Mouse (Mus musculus) stomach, embryonic 15.5 days (tissue): ENCODE data around the gene Agap3. TPM values are rescaled to one million over a fixed set of nuclear protein-coding genes. Genes with fewer than 3 reads are reported as not detected.

Experiments used
- ATAC-seq: fragments of 200-750 bp; cut with Nextera tagmentation; 2 replicates; pipeline ENCODE4 v1.8.0; 2017; ENCODE audit warnings: low read depth, moderate number of reproducible peaks, moderate TSS enrichment; ENCODE audit not compliant: insufficient read depth, low FRiP score
- H3K27ac ChIP-seq: fragments of 300-500 bp; sonication (generic); 2 replicates; pipeline ENCODE4 v1.5.1; 2015; ENCODE audit warnings: mild to moderate bottlenecking, inconsistent platforms
- H3K27me3 ChIP-seq: fragments of 300-500 bp; sonication (generic); replicated peaks from 2 replicates; pipeline ENCODE4 v1.6.1; 2015; ENCODE audit warnings: inconsistent platforms
- H3K36me3 ChIP-seq: fragments of 300-500 bp; sonication (generic); 2 replicates; pipeline ENCODE4 v1.6.1; 2015; ENCODE audit warnings: inconsistent platforms
- H3K4me1 ChIP-seq: fragments of 300-500 bp; sonication (generic); 2 replicates; pipeline ENCODE4 v1.6.1; 2015; ENCODE audit warnings: inconsistent platforms
- H3K4me2 ChIP-seq: fragments of 300-500 bp; sonication (generic); 2 replicates; pipeline ENCODE4 v1.6.1; 2015; ENCODE audit warnings: mild to moderate bottlenecking, inconsistent platforms
- H3K4me3 ChIP-seq: fragments of 300-500 bp; sonication (generic); replicated peaks from 2 replicates; pipeline ENCODE4 v1.5.1; 2015; ENCODE audit warnings: inconsistent platforms
- H3K9ac ChIP-seq: fragments of 300-500 bp; sonication (generic); 2 replicates; pipeline ENCODE4 v1.6.1; 2015; ENCODE audit warnings: inconsistent platforms
- H3K9me3 ChIP-seq: fragments of 300-500 bp; sonication (generic); 2 replicates; pipeline ENCODE4 v1.6.1; 2016; ENCODE audit warnings: inconsistent platforms
- whole genome bisulfite sequencing: fragments of 180-500 bp; shearing (Covaris S2); methylation state at CpG from one replicate; pipeline ENCODE4 v1.1.7; 2015; 5-methylcytosine and 5-hydroxymethylcytosine counted together
- polyA plus RNA-seq: library from polyadenylated mRNA; unstranded; fragments of >200 nt; fragmentation: Nextera tagmentation; extraction: Ambion mirVana; gene quantifications from 2 replicates; pipeline ENCODE4 v1.2.1, GENCODE M21; 2015

Agap3 gene
- polyA plus RNA-seq, 1 experiment from 2014 or later, result 35.9 TPM

DNA sequence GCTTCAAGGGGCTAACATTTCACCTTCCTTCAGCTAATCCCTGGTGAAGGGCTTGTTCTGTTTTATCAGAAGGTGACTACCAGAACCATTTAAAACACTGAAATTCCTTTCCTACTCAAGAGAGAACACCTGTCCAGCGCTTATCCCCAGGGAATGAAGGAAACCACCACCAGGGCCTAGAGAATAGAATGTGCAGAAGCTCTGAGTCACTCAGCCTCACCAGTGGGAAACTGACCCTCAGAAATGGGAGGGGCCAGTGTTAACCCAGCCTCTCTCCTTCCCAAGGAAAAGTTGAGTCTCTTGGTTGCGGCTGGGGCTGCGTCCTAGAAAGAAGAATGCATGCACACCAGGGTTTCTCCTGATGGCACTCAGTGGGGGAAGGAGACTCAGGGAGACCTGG lies 3.1 kb downstream of the Agap3 start:
- WGBS, result 61% methylated on average over 3 of the region's 3 CpGs
- ATAC-seq, result no peak
- Histone ChIP-seq H3K27me3 (no peaks in the 10 kb centered on the region), H3K9me3 (no peaks in the 10 kb centered on the region), H3K4me2 (peak overlapping the region; percentile 1; the same call in 1 of the 2 replicates), H3K4me3 (no peak overlapping the region), H3K9ac (no peak overlapping the region), H3K36me3 (no peaks in the 10 kb centered on the region), H3K4me1 (peaks cover 34% of the 10 kb centered on the region), H3K27ac (peak overlapping the region; percentile 61)

DNA sequence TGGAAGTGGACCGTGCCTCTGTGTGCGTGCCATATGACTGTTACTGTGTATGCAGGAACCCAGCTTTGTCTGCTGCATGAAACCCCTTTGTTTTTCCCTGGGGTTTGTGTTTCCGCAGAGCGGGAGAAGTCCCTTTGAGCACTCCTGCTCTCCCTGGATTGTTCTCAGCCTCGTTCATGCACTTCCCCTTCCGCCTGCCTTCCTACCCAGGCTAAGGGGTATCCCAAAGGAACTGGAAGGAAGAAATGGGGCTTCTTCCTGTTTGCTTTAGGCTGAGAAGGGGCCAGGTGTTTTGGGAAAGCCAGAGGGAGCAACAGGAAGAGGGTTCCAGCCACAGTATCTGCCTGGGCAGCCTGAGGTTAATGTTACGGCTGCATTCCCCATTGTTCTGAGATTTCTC lies 3.6 kb downstream of the Agap3 start:
- 64% methylated on average over 7 of the region's 7 CpGs for WGBS
- Histone ChIP-seq H3K4me1 (peaks cover 34% of the 10 kb centered on the region), H3K4me3 (no peak overlapping the region), H3K9ac (no peak overlapping the region), H3K36me3 (no peaks in the 10 kb centered on the region), H3K27ac (peak overlapping the region; percentile 61), H3K4me2 (peak overlapping the region; percentile 1; the same call in 1 of the 2 replicates), H3K27me3 (no peaks in the 10 kb centered on the region), H3K9me3 (no peaks in the 10 kb centered on the region)
- ATAC-seq, result no peak

DNA sequence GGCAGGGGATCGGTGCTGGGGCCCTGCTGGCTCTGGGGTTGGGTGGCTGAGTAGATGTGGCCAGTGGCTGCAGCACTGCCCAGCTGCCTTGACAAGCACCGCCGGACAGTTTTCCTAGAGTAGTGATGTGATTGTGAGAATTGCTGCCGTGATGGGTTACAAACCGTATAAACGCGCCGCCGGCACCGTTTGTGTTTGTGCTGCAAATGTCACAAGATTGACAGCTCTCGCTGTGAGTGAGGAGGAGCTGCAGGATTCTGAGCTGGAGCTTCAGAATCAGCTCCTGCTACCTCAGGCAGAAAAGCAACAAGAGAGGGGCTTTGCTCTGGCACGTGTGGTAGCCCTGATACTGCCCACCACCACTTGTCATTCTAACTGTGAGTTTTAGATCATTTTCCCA lies 14.8 kb downstream of the Agap3 start:
- ATAC-seq, result no peak
- 67% methylated on average over 12 of the region's 12 CpGs for WGBS

DNA sequence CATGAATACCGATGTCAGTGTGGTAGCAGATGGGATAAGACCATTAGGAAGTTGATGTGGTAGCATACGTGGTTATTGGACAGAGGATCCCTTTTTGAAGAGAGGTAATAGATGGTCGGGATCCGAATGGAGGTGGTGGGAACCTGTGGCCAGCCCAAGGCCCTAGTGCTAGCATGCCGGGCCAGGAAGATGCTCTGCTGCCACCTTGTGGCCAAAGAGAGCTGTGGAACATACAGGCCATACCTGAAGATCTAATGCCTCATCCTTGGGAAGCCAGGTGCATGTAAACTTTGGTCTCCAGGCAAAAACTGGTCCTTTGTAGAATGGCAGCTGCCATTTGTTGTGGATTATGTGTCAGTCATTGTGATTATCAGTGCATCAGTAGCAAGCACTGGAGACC lies 18.6 kb downstream of the Agap3 start:
- Histone ChIP-seq H3K4me1 (peaks cover 36% of the 10 kb centered on the region), H3K9me3 (no peaks in the 10 kb centered on the region), H3K27ac (no peak overlapping the region), H3K36me3 (no peaks in the 10 kb centered on the region), H3K4me3 (no peak overlapping the region), H3K27me3 (no peaks in the 10 kb centered on the region), H3K9ac (no peak overlapping the region), H3K4me2 (no peak overlapping the region)
- peak; percentile 47; the same call in 1 of the 2 replicates for ATAC-seq
- 8% methylated on average over 5 of the region's 5 CpGs for WGBS

More for the DNA sequence above, 14.8 kb downstream of the Agap3 start:
- no peak overlapping the region for H3K27ac ChIP-seq
- H3K36me3 ChIP-seq, result peaks cover 2% of the 10 kb centered on the region; the same call in 1 of the 2 replicates
- H3K27me3 ChIP-seq, result no peaks in the 10 kb centered on the region
- H3K4me3 ChIP-seq, result no peak overlapping the region
- no peaks in the 10 kb centered on the region for H3K9me3 ChIP-seq
- no peak overlapping the region for H3K4me2 ChIP-seq
- H3K9ac ChIP-seq, result no peak overlapping the region
- H3K4me1 ChIP-seq, result 0 out of 2 replicates have a peak, but pooled peaks cover 9% of the 10 kb centered on the region

DNA sequence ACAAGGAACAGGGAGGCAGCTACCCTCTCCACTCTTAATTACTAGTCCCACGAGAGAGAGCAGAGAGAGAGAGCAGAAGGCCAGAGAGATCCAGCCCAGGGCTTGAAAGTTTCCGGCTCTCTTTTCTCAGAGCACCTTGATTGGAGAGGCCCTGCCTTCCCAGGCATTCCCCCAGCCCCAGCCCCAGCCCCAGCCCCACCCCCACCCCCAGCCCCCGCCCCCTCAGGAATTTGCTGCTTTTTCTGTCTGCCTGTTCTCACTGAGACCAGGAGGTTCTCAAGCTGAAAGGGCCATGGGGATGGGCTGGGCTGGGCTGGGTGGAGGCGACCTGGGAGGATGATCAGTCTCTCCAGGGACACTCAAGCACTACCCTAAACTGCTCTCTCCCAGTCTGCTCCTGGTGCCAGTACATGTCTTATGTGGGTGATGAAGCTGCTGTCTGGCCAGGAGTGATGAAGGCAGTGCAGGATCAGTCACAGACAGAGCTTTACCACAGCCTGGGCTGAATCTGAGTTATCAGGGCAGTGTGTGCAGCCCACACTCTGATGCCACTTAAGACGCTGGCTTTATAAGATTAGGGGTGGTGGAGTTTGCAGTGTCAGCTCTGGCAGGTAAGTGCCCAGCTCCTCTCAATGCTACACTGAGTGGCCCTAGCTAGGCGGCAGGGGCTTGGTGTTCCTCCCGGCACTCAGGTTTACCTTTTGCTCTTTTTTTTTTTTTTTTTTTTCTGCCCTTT lies 21.1 kb downstream of the Agap3 start:
- peak overlapping the region; percentile 29 for H3K4me2 ChIP-seq
- no peak overlapping the region for H3K4me3 ChIP-seq
- H3K9ac ChIP-seq, result no peak overlapping the region
- peaks cover 31% of the 10 kb centered on the region for H3K4me1 ChIP-seq
- peaks cover 6% of the 10 kb centered on the region for H3K36me3 ChIP-seq
- no peaks in the 10 kb centered on the region for H3K9me3 ChIP-seq
- WGBS, result 41% methylated on average over 6 of the region's 7 CpGs
- no peaks in the 10 kb centered on the region for H3K27me3 ChIP-seq
- peak overlapping the region; percentile 37; the same call in 1 of the 2 replicates for H3K27ac ChIP-seq
- ATAC-seq, result no peak

DNA sequence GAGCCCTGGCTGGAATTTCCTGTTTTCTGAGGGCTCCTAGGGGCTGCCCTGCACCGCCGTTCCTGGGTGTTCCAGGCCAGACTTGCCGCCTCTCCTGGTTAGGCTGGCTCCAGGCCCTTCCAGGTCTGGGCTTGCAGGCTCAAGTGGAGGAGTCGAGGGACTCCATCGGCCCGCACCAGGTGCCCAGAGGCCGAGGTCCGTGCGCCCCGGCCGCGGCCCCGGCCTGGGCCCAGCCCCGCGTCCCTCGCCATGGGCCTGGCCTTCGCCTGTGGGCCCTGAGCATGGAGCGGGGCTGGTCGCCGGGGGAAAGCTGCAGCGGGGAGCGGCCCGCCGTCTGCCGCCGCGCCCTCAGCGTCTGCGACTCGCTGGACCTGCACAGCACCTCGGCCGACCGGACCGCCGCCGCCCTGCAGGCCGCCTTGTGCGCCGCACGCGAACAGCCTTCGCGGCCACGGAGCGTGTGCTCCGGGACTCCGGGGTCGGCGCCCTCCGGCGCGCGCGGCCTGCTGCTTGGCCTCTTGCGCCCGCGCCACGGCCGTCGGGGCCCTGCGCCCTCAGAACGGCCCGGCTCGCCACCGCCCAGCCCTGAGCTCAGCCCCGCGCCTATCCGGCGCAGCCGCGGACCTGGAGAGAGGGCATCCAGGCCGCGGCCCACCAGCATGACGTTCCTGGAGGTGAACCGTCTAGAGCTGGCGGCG lies 22.2 kb downstream of the Agap3 start:
- Histone ChIP-seq H3K9me3 (no peaks in the 10 kb centered on the region), H3K4me1 (peaks cover 31% of the 10 kb centered on the region), H3K4me3 (peak overlapping the region; percentile 47), H3K9ac (peak overlapping the region; percentile 1; the same call in 1 of the 2 replicates), H3K4me2 (peak overlapping the region; percentile 61), H3K27ac (peak overlapping the region; percentile 33), H3K36me3 (peaks cover 16% of the 10 kb centered on the region), H3K27me3 (no peaks in the 10 kb centered on the region)
- WGBS, result 7% methylated on average over 77 of the region's 77 CpGs
- peak; percentile 57; the same call in 1 of the 2 replicates for ATAC-seq

DNA sequence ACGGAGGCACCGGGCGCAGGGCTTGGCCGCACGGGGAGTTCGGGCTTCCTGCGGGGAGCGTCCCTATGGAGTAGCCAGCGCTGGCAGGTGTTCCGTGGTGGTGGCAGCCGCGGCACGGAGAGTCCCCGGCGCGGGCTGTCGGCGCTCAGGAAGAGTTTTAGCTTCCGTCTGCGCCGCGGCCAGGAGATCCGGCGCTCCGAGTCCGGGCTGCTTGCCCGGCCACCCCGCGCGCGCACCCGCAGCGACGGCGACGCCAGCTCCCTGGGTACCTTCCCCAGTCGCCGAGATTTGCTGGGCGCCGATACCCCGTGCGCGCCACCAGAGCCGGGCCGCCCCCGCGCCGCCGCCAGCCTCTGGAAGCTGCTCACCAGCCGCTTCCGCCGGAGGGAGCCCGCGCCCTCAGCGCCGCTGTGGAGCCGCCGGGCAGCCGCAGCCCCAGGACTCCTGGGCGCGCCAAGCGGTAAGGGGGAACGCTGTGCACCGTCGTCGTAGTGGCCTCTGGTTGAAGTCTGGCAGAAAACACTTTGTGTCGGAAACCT lies 22.8 kb downstream of the Agap3 start:
- Histone ChIP-seq H3K27ac (peak overlapping the region; percentile 33), H3K27me3 (no peaks in the 10 kb centered on the region), H3K9me3 (no peaks in the 10 kb centered on the region), H3K9ac (peak overlapping the region; percentile 1; the same call in 1 of the 2 replicates), H3K4me1 (peaks cover 31% of the 10 kb centered on the region), H3K4me2 (peak overlapping the region; percentile 61), H3K36me3 (peaks cover 20% of the 10 kb centered on the region), H3K4me3 (peak overlapping the region; percentile 47)
- 4% methylated on average over 66 of the region's 67 CpGs for WGBS
- no peak for ATAC-seq

DNA sequence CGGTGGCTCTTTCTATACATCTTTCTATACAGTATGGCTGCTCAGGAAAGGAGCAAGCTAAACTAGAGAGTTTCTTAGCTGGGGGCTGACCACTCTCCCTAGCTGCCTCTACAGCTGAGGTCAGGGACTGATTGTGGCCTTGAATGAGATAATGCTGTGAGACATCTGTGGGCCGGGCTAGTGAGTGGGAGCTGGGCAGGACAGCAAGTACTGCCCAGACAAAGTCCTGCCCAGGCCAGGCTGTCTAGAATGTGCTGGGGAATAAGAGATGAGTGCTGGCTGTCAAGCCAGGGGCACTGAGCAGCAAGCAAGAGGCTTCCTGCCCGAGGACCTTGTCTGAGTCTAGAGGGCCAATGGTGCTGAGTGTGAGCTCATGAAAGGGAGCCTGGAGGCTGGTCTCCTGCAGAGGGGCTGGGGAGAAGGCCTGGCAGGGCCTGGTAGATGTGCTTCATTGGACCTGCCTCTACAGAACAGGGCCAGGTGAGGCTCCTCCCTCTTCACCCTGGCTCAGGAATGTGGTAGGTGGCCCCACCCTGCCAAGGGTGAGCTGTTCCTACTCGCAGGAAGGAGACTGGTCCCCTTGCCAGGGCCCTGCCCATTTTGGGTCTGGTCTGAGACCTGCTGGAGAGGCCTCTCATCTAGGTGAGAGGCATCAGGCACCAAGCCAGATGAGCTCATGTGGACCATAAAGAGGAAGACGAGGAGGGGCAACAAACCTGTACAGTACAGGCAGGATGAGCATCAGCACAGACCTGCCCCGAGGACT lies 23.7 kb downstream of the Agap3 start:
- ATAC-seq, result peak; percentile 54
- Histone ChIP-seq H3K9ac (0 out of 2 replicates have a peak overlapping the region, but pooled peaks have one; percentile 1), H3K4me1 (peaks cover 31% of the 10 kb centered on the region), H3K27me3 (no peaks in the 10 kb centered on the region), H3K27ac (0 out of 2 replicates have a peak overlapping the region, but pooled peaks have one; percentile 33), H3K4me2 (peak overlapping the region; percentile 61), H3K36me3 (peaks cover 28% of the 10 kb centered on the region), H3K9me3 (no peaks in the 10 kb centered on the region), H3K4me3 (peak overlapping the region; percentile 47)
- WGBS, result 59% methylated on average over 6 of the region's 6 CpGs

DNA sequence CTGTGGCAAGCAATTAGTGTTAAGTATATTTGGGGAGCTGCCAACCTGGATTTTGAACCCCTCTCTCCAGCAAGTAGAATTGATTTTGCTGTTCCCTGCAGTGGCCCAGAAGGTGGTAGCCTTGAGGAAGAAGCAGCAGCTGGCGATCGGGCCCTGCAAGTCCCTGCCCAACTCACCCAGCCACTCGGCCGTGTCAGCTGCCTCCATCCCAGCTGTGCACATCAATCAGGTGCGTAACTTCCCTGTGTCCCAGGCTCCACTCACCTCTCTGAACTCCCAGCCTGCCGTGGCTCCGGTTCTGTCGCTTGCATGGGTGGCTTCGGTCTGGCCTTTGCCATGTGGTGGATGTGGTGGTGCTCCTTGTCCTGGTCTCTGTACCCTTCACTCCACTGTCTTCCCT lies 25.9 kb downstream of the Agap3 start:
- ATAC-seq, result no peak
- peaks cover 43% of the 10 kb centered on the region for H3K36me3 ChIP-seq

DNA sequence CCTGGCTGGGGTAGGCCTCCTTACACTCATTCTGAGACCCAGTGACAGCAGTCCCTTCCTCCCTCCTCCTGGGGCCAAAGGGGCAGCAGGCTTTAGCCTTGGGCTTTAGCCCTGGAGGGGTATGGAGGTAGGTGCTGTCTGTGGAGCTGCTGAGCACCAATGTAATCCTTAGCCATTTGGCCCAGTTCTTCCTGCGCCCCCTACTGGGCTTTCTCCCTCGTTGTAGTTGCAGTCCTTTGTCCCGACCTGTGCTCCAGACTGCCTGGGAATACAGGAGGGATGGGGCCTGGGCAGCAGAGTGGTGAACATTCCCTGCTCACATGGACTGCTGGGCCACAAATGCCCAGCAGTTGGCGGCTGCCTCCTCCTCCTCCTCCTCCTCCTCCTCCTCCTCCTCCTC lies 29.7 kb downstream of the Agap3 start:
- H3K4me2 ChIP-seq, result no peak overlapping the region
- peaks cover 58% of the 10 kb centered on the region for H3K36me3 ChIP-seq
- no peak overlapping the region for H3K4me3 ChIP-seq
- H3K27me3 ChIP-seq, result no peaks in the 10 kb centered on the region
- 0 out of 2 replicates have a peak, but pooled peaks have one; percentile 34 for ATAC-seq
- H3K9ac ChIP-seq, result no peak overlapping the region
- peaks cover 16% of the 10 kb centered on the region; the same call in 1 of the 2 replicates for H3K4me1 ChIP-seq
- 24% methylated on average over 4 of the region's 4 CpGs for WGBS
- H3K9me3 ChIP-seq, result no peaks in the 10 kb centered on the region
- H3K27ac ChIP-seq, result no peak overlapping the region

More for the DNA sequence above, 25.9 kb downstream of the Agap3 start:
- no peak overlapping the region for H3K9ac ChIP-seq
- H3K27me3 ChIP-seq, result no peaks in the 10 kb centered on the region
- no peaks in the 10 kb centered on the region for H3K9me3 ChIP-seq
- no peak overlapping the region for H3K4me2 ChIP-seq
- no peak overlapping the region for H3K27ac ChIP-seq
- peaks cover 31% of the 10 kb centered on the region for H3K4me1 ChIP-seq
- H3K4me3 ChIP-seq, result no peak overlapping the region
- WGBS, result 89% methylated on average over 9 of the region's 9 CpGs
